Mouse (Mus musculus) midbrain, embryonic 14.5 days (tissue): ENCODE data around the gene Hs3st5. TPM values are rescaled to one million over a fixed set of nuclear protein-coding genes. Genes with fewer than 3 reads are reported as not detected.

Experiments used
- ATAC-seq: fragments of 200-750 bp; cut with Nextera tagmentation; 2 replicates; pipeline ENCODE4 v1.8.0; 2017; ENCODE audit warnings: moderate number of reproducible peaks, moderate library complexity; ENCODE audit not compliant: low FRiP score, low TSS enrichment
- DNase-seq: peaks from one replicate; pipeline ENCODE4 v3.0.0-alpha.2; 2015
- H3K27ac ChIP-seq: fragments of 300-500 bp; sonication (generic); replicated peaks from 2 replicates; pipeline ENCODE4 v1.5.1; 2014; ENCODE audit warnings: mild to moderate bottlenecking, low read depth, low read length, moderate library complexity
- H3K27me3 ChIP-seq: fragments of 300-500 bp; sonication (generic); 2 replicates; pipeline ENCODE4 v1.6.1; 2014; ENCODE audit warnings: low read length, control low read depth, mixed read lengths; ENCODE audit not compliant: control insufficient read depth, insufficient read depth
- H3K36me3 ChIP-seq: fragments of 300-500 bp; sonication (generic); 2 replicates; pipeline ENCODE4 v1.6.1; 2014; ENCODE audit warnings: low read length, control low read depth; ENCODE audit not compliant: control insufficient read depth, insufficient read depth
- H3K4me1 ChIP-seq: fragments of 300-500 bp; sonication (generic); 2 replicates; pipeline ENCODE4 v1.6.1; 2014; ENCODE audit warnings: mild to moderate bottlenecking, antibody characterized with exemption, low read length, control low read depth; ENCODE audit not compliant: control insufficient read depth, insufficient read depth
- H3K4me2 ChIP-seq: fragments of 300-500 bp; sonication (generic); 2 replicates; pipeline ENCODE4 v1.6.1; 2014; ENCODE audit warnings: mild to moderate bottlenecking, low read length, moderate library complexity
- H3K4me3 ChIP-seq: fragments of 300-500 bp; sonication (generic); replicated peaks from 2 replicates; pipeline ENCODE4 v1.5.1; 2014; ENCODE audit warnings: low read depth, low read length
- H3K9ac ChIP-seq: fragments of 300-500 bp; sonication (generic); replicated peaks from 2 replicates; pipeline ENCODE4 v1.6.1; 2014; ENCODE audit warnings: mild to moderate bottlenecking, low read length, moderate library complexity
- H3K9me3 ChIP-seq: fragments of 300-500 bp; sonication (generic); 2 replicates; pipeline ENCODE4 v1.6.1; 2016; ENCODE audit warnings: low read length, control low read depth, mixed read lengths; ENCODE audit not compliant: control insufficient read depth
- WGBS: fragments of 180-500 bp; shearing (Covaris S2); extraction: QIAGEN DNeasy Blood & Tissue Kit; methylation state at CpG from one replicate; pipeline ENCODE4 v1.1.7; 2014; 5-methylcytosine and 5-hydroxymethylcytosine counted together
- polyA plus RNA-seq: library from polyadenylated mRNA; unstranded; fragments of >200 nt; fragmentation: Nextera tagmentation; extraction: Ambion mirVana; gene quantifications from 2 replicates; pipeline ENCODE4 v1.2.1, GENCODE M21; 2014

The Hs3st5 gene
- polyA plus RNA-seq, 1 experiment from 2014 or later: 23.0 TPM

GRCm38 (mm10) chr10:36739375-36739774, 232.8 kb downstream of the Hs3st5 start:
- DNase-seq (no peak), ATAC-seq (no peak)
- Histone ChIP-seq H3K36me3 (no peaks in the 10 kb centered on the region), H3K9me3 (no peaks in the 10 kb centered on the region), H3K27me3 (no peaks in the 10 kb centered on the region), H3K4me3 (no peak overlapping the region), H3K4me2 (no peak overlapping the region), H3K27ac (no peak overlapping the region), H3K9ac (no peak overlapping the region), H3K4me1 (no peaks in the 10 kb centered on the region)

- ATAC-seq: no peak
- Histone ChIP-seq H3K36me3 (no peaks in the 10 kb centered on the region), H3K9ac (no peak overlapping the region), H3K4me1 (0 out of 2 replicates have a peak, but pooled peaks cover 3% of the 10 kb centered on the region), H3K27ac (no peak overlapping the region), H3K4me3 (no peak overlapping the region), H3K27me3 (no peaks in the 10 kb centered on the region), H3K9me3 (no peaks in the 10 kb centered on the region), H3K4me2 (no peak overlapping the region)
- WGBS: 90% methylated on average over 1 of the region's 1 CpGs
- DNase-seq: peak; percentile 28
Measured at GRCm38 (mm10) chr10:36750021-36750420, 243.4 kb downstream of the Hs3st5 start.

GRCm38 (mm10) chr10:36754471-36754870, 247.9 kb downstream of the Hs3st5 start:
- Histone ChIP-seq H3K9ac (no peak overlapping the region), H3K27ac (no peak overlapping the region), H3K9me3 (no peaks in the 10 kb centered on the region), H3K27me3 (no peaks in the 10 kb centered on the region), H3K4me3 (no peak overlapping the region), H3K4me1 (0 out of 2 replicates have a peak, but pooled peaks cover 3% of the 10 kb centered on the region), H3K4me2 (no peak overlapping the region), H3K36me3 (no peaks in the 10 kb centered on the region)
- DNase-seq: no peak
- no peak for ATAC-seq
- WGBS: 54% methylated on average over 1 of the region's 1 CpGs

- ATAC-seq: no peak
- no peaks in the 10 kb centered on the region for H3K36me3 ChIP-seq
- DNase-seq: peak; percentile 39
Measured at GRCm38 (mm10) chr10:36773595-36773994, 267.0 kb downstream of the Hs3st5 start.

GRCm38 (mm10) chr10:36774898-36775297, 268.3 kb downstream of the Hs3st5 start:
- no peaks in the 10 kb centered on the region for H3K27me3 ChIP-seq
- ATAC-seq: no peak; the same call in 1 of the 2 replicates

More at GRCm38 (mm10) chr10:36773595-36773994, 267.0 kb downstream of the Hs3st5 start:
- H3K4me2 ChIP-seq: no peak overlapping the region
- H3K4me1 ChIP-seq: no peaks in the 10 kb centered on the region
- no peaks in the 10 kb centered on the region for H3K27me3 ChIP-seq
- no peaks in the 10 kb centered on the region for H3K9me3 ChIP-seq
- H3K4me3 ChIP-seq: no peak overlapping the region
- H3K27ac ChIP-seq: no peak overlapping the region
- no peak overlapping the region for H3K9ac ChIP-seq

GRCm38 (mm10) chr10:36781641-36782040, 275.0 kb downstream of the Hs3st5 start:
- Histone ChIP-seq H3K9ac (no peak overlapping the region), H3K4me1 (no peaks in the 10 kb centered on the region), H3K4me2 (no peak overlapping the region), H3K27ac (no peak overlapping the region), H3K9me3 (no peaks in the 10 kb centered on the region; the same call in 1 of the 2 replicates), H3K36me3 (no peaks in the 10 kb centered on the region), H3K4me3 (no peak overlapping the region), H3K27me3 (no peaks in the 10 kb centered on the region)
- 64% methylated on average over 1 of the region's 1 CpGs for WGBS
- no peak for ATAC-seq
- DNase-seq: no peak

More at GRCm38 (mm10) chr10:36774898-36775297, 268.3 kb downstream of the Hs3st5 start:
- Histone ChIP-seq H3K9me3 (no peaks in the 10 kb centered on the region), H3K4me3 (no peak overlapping the region), H3K9ac (no peak overlapping the region), H3K4me1 (no peaks in the 10 kb centered on the region), H3K27ac (no peak overlapping the region), H3K4me2 (no peak overlapping the region), H3K36me3 (no peaks in the 10 kb centered on the region)
- DNase-seq: no peak
- 86% methylated on average over 6 of the region's 6 CpGs for WGBS

- no peak overlapping the region for H3K9ac ChIP-seq
- no peak overlapping the region for H3K4me3 ChIP-seq
- peak; percentile 55; the same call in 1 of the 2 replicates for ATAC-seq
- no peak overlapping the region for H3K4me2 ChIP-seq
- no peaks in the 10 kb centered on the region; the same call in 1 of the 2 replicates for H3K9me3 ChIP-seq
- H3K4me1 ChIP-seq: no peaks in the 10 kb centered on the region
- peak; percentile 57 for DNase-seq
- no peak overlapping the region for H3K27ac ChIP-seq
- 62% methylated on average over 7 of the region's 7 CpGs for WGBS
- no peaks in the 10 kb centered on the region for H3K27me3 ChIP-seq
- H3K36me3 ChIP-seq: no peaks in the 10 kb centered on the region
Measured at GRCm38 (mm10) chr10:36786970-36787369, 280.4 kb downstream of the Hs3st5 start.

- whole genome bisulfite sequencing: 46% methylated on average over 2 of the region's 2 CpGs
- Histone ChIP-seq H3K9me3 (no peaks in the 10 kb centered on the region), H3K4me2 (no peak overlapping the region), H3K4me3 (no peak overlapping the region), H3K36me3 (no peaks in the 10 kb centered on the region), H3K27me3 (no peaks in the 10 kb centered on the region), H3K4me1 (no peaks in the 10 kb centered on the region), H3K9ac (no peak overlapping the region), H3K27ac (no peak overlapping the region)
- ATAC-seq (peak; percentile 64; the same call in 1 of the 2 replicates), DNase-seq (peak; percentile 80)
Measured at GRCm38 (mm10) chr10:36791771-36792170, 285.2 kb downstream of the Hs3st5 start.

- Histone ChIP-seq H3K27me3 (no peaks in the 10 kb centered on the region), H3K9me3 (no peaks in the 10 kb centered on the region), H3K4me3 (no peak overlapping the region), H3K4me2 (no peak overlapping the region), H3K36me3 (no peaks in the 10 kb centered on the region), H3K4me1 (no peaks in the 10 kb centered on the region), H3K9ac (no peak overlapping the region), H3K27ac (no peak overlapping the region)
- DNase-seq (no peak), ATAC-seq (no peak)
Measured at GRCm38 (mm10) chr10:36795311-36795710, 288.7 kb downstream of the Hs3st5 start.
